Mouse (Mus musculus): ENCODE measurements around the gene Htt.

Htt gene

DNA sequence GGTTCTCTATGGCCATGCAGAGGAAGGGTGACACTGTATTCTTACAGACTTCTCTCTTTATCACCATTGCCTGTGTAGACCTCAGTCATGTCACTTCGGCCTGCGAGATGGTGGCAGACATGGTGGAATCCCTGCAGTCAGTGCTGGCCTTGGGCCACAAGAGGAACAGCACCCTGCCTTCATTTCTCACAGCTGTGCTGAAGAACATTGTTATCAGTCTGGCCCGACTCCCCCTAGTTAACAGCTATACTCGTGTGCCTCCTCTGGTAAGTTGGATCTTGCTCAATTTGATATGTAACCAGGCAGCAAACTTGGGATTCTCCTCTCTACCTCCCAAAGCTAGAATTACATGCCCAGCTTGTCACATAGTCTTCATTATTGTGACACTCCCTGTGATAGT is 127.7 kb downstream of the Htt start:
- DNase-seq (ENCODE audit: low read depth, low spot score): no peak

DNA sequence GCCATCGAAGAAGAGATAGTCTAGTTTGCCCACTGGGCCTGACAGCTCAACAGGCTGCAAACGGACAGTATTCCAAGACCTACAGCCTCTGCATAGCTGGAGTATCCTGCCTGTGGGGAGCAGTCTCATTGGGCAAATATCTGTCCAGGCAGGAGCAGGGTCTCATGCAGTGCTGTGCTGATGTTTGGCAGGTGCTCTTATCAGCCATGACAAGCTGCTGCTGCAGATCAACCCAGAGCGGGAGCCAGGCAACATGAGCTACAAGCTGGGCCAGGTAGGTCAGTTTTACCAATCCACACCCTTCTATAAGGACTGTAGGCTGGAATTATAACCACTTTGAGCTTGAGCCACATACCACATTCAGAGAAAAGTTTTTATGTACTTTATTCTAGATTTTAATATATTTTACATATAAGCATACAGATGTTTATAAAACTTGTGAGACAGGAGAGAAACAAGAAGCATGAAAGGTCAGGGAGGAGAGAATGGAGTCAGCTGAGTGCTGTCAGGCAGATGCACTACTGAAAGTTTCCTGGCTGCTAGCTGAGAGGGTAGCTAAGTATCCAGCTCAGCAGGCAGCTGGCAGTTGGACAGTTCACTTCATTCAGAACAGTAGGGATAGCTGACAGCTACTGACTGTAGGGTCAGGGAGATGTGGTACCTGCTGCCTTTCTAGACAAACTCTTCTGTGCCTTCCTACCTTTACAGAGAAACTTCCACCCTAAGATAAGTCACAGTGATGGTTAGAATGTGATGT is 135.3 kb downstream of the Htt start:
- no peak for DNase-seq (ENCODE audit: low read depth, low spot score)

DNA sequence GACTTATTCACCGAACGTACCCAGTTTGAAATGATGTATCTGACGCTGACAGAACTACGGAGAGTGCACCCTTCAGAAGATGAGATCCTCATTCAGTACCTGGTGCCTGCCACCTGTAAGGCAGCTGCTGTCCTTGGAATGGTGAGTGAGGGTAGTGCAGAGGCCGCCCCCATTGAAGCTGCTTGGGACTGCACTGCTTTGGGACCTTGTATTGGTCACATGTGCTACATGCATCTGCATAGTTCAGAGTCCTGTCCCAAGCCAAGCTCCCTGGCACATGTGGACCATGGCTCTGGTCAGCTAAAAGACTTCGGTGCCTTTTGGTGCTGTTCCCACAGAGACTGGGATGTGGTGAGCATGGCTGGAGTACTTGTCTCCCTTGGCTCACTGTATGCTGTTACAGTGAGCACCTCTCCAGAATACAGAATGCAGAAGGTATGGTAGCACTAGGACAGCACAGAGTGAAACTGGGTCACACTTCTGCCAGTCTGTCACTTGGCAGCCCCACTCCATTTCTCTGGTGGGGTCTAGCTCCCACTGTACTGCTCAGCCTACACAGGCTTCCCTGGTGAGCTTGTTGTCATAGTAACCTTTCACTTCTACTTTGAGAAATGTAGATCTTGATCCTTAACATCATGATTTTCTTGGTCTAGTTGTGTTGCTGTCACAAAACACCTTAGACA is 138.4 kb downstream of the Htt start:
- no peak for DNase-seq (ENCODE audit: low read depth, low spot score)

DNA sequence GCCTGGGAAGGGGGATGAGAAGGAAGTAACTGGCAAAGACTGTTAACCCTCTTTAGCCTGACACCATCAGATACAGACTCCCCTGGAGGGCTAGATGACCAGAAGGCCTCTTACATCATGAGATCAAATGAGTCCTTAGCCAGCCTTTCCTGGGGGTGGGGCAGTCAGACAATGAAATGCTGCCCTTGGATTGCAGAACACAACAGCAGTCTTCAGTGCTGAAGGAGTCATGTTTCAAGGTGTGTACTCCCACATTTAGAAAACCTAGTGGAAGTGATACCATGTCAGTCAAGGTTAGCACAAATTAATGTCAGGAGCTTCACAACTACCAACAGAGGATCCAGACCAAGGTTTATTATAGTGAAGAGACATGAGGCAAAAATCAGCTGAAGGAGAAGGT is 140.8 kb downstream of the Htt start:
- no peak for DNase-seq (ENCODE audit: low read depth, low spot score)

DNA sequence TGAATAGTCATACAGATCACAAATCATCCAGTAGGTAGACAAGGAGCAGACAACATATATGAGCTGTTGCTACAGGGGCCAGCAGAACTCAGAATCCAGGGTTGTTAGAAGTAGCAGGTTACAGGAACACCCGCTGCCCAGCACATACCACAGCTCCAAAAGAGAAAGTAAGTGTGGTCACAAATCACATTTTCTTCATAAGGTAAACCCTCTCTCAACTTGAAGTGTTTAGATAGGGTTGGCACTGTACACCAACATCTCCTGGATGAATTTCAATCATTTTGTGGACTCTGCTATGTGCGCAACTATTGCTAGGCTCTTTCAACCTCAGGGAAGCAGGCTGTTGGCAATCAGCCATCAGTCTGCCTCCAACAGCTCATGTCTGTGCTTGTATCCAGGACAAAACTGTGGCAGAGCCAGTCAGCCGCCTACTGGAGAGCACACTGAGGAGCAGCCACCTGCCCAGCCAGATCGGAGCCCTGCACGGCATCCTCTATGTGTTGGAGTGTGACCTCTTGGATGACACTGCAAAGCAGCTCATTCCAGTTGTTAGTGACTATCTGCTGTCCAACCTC is 141.4 kb downstream of the Htt start:
- DNase-seq (ENCODE audit: low read depth, low spot score): peak; percentile 29

DNA sequence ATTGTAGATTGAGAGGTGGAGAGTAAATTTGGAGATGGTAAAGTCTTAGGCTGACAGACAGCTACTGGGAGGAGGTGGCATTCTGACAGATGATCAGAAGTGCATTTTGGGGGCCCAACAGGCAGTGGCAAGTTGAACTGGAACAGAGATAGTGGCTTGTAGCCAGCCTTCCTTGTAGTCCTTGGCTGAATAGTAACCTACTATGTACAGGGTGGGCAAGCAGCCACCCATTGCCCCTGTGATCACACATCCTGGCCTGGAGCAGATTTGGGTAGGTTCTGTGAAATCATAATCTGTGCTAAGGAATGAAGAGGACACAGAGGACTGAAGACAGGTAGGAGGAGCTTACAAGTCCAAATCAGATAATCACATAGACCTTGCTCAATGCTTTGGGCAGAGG is 142.9 kb downstream of the Htt start:
- DNase-seq (ENCODE audit: low read depth, low spot score): no peak

DNA sequence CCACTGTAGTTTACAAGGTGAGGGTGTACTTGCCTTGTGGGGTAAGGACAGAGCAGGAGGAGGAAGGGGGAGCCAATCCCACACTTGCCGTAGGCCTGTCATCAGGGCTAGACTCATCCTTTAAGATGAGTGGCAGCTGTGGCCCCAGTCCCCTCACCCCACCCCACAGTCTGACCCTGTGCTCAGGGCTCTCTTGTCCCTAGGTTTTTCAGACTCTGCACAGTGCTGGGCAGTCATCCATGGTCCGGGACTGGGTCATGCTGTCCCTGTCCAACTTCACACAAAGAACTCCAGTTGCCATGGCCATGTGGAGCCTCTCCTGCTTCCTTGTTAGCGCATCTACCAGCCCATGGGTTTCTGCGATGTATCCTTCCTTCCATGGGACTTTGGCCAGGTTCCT is 145.7 kb downstream of the Htt start:
- no peak for DNase-seq (ENCODE audit: low read depth, low spot score)

DNA sequence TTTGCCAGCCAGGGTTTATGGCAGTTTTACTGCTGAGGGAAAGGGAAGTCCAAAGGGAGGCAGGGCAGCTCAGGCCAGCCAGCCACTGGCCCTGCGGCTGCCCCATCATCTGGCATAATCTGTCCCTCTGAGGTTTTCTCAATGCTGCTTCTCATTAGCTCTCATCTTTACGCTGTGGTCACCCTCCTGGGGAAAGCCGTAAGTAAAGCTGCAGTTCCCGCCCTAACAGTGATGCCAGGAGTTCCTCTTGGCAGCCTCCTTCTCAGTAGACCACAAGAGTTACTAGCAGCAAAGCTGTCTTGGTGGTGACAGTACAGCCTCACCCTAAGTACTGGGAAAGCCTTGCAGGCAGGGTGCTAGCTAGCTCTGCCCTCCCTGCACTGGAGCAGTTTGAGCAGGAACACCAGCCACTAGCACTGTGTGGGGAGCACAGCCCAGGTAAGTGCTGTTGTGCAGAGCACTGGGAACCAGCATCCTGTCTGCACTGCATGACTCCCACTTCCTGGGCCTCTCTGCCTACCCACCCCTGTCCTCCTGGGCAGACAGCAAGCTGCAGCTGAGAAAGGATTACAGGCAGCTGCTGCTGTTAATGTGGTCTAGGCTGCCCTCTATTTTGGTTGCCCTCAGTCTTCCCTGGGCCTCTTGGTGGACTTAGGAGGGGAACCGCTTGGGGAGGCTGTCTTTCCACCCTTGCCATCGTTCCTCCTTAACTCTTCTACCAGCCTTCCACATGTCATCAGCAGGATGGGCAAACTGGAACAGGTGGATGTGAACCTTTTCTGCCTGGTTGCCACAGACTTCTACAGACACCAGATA is 146.6 kb downstream of the Htt start, which contains the start of gene Msantd1:
Msantd1 (plus strand) TSS at position 103 of the 816 bp plus-strand sequence.
- DNase-seq (ENCODE audit: low read depth, low spot score): no peak

DNA sequence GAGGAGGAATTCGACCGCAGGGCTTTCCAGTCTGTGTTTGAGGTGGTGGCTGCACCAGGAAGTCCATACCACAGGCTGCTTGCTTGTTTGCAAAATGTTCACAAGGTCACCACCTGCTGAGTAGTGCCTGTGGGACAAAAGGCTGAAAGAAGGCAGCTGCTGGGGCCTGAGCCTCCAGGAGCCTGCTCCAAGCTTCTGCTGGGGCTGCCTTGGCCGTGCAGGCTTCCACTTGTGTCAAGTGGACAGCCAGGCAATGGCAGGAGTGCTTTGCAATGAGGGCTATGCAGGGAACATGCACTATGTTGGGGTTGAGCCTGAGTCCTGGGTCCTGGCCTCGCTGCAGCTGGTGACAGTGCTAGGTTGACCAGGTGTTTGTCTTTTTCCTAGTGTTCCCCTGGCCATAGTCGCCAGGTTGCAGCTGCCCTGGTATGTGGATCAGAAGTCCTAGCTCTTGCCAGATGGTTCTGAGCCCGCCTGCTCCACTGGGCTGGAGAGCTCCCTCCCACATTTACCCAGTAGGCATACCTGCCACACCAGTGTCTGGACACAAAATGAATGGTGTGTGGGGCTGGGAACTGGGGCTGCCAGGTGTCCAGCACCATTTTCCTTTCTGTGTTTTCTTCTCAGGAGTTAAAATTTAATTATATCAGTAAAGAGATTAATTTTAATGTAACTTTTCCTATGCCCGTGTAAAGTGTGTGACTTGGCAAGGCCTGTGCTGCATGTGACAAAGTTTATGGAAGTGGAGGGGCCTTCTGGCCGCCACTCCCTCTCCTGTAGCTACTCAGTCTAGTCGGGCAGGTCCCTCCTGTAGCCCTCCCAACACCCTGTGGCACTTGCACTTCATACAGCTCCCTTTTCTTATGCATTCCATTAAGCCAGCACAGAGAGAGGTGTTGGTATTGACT is 147.4 kb downstream of the Htt start:
- DNase-seq (ENCODE audit: low read depth, low spot score): no peak

DNA sequence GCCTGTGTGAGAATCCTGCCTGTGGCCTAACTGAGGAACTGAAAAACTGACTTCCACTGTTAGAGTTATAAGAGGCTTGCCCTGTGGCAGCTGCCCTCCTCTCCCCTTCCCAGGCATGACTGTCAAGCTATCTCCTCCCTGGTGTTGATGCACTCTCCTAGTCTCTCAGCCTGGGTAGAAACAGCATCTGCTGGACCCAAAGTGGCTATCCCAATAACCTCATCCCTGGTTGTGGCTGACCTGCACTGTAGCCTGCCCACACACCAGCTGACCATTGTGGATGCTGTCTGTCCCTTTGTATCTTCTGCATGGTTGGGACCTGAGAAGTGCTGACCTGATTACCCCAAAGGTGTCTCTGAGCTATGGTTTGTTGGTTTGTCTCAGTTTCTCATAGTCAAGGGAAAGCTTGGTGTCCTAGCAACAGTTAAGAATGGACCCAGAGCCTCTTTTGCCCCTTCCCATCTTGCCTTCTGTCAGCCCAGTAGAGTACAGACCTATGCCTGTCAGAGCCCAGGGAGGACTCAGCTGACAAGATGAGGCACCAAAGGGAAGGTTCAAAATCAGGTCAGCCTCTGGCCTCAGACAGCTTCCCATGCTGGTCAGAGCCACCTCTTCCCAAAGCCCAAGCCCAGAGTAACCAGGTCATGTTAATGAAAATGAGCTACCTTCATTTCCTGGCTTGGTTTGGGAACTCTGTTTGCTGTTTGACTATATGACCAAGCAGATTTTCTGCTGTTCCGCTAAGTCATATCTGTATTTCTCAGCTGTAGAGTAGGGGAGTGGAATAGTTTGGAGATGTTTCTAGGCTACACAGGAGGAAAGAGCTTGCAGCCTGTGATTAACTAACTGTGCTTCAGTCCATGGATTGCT is 148.3 kb downstream of the Htt start:
- no peak for DNase-seq (ENCODE audit: low read depth, low spot score)

DNA sequence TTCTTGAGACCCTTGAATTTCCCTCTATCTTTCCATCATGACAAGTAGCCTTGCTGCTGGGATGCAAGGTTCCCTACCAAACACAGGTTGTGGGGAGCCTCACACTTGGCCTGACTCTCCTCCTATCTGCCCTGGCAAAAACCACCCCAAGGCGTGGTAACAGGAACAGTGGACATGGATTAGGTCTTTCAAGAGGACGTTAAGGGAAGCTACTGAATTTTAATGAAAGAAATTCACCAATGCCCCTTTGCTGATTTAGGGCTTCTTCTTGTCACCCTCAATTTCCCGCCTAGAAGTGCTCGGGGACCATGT is 148.9 kb downstream of the Htt start:
- DNase-seq (ENCODE audit: low read depth, low spot score): no peak

DNA sequence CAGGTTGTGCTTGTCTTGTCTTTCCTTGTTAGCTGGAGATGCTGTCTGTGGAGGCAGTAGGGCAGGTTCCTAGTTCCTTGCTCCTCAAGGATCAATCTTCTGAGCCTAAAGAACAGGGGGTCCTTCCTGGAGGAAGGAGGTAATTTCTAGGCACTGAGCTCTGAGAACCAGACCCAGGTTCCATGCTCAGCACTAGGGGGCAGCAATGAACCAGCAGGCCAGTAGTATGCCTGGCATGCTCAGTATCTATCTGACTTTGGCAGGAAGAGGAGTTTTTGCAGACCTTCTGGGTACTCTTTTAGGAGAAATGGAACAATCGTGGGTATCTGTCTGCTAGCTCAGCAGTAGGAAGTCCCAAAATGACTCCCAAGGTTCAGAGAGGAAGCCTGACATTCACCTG is 154.3 kb downstream of the Htt start:
- peak; percentile 68 for DNase-seq (ENCODE audit: low read depth, low spot score)

DNA sequence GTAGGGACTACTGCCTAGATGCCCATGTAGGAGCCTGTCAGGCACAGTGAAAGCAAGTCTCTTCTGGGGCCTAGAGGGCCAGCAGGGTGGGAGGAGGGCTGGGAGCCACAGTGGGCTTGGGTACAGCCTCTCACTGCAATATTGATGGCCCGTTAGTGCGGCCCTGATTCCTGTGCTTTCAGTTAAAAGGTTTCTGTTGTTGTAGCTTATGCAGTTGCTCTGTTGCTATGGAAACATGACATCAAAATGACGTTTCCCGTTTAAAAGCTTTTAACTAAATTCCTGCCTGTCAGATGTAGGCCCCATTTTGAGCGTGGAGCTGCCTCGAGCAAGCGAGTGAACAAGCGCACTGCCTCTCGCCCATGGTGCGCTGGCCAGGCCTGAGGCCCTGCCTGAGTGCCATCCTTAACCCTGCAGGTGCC is 155.7 kb downstream of the Htt start:
- peak; percentile 64 for DNase-seq (ENCODE audit: low read depth, low spot score)

DNA sequence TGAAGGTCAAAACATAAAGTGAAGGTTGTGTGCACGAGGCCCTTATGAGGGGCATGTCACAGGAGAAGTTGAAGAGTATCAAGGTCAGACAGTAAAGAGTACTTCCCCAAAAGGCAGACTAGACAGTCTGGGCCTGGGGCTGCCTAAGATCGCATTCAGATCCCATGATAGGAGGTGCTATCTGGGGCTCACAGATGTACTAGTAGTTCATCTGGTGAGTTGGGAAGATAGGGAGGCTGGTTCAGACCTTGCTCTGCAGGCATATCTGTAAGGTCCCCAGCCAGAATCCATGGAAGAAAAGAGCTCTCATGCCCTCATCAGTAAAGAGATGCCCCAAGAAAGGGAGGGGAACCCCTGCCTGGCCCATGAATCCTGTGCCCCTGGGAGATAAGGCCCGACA is 157.2 kb downstream of the Htt start:
- DNase-seq (ENCODE audit: low read depth, low spot score): no peak

DNA sequence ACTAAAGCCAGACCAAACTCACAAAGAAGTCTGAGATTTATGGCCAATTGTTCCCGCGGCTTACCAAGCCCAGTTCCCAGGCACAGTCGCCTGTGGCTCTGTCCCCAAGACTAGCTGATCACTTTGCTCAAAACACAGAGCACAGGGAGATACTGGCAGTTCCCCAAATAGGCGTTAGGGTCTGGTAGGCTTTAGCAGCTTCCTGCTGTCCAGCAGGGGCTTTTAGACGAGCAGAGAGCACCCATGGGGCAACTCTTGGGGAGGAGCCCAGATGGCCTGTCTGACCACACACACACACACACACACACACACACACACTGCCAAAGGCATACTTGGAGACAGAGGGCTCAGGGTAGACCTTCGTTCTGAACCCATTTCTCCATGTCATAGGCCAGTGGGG is 161.0 kb downstream of the Htt start:
- DNase-seq (ENCODE audit: low read depth, low spot score): no peak

DNA sequence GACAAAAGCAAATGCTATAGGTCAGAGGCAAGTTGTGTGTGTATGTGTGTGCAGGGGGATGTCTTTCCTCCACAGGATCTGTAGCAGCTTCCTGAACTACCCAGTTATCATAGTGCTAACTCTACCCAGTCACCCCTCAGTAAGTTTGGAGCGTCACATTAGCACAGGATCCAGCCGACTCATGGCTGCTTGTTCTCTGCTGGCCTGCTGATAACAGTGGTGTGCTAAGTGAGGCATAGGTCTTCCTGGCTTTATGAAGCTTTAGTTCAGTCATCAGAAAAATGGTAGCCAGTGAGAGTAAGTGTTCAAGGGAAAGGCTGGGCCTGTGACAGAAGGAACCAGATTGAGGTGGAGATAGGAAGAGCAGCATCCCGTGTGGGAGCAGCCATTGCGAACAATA is 162.4 kb downstream of the Htt start:
- no peak for DNase-seq (ENCODE audit: low read depth, low spot score)

DNA sequence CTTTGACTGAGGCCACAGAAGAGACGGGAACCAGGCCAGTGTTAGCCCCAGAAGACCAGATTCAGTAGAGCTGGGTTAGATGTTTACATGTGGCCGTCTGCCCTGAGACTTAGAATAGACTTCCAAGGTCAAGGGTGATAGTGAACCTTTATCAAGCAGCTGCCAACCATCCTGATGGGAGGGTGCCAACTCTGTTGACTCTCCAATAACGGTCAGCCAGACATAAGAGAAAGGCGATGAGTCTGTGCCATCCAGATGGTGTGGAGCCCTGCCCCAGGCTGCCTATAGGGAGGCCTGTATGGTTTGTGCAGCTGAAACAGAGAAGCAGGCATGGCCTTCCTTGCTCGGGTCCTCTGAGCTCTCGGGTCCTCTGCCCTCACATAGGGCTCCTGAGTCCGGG is 163.0 kb downstream of the Htt start:
- DNase-seq (ENCODE audit: low read depth, low spot score): no peak

DNA sequence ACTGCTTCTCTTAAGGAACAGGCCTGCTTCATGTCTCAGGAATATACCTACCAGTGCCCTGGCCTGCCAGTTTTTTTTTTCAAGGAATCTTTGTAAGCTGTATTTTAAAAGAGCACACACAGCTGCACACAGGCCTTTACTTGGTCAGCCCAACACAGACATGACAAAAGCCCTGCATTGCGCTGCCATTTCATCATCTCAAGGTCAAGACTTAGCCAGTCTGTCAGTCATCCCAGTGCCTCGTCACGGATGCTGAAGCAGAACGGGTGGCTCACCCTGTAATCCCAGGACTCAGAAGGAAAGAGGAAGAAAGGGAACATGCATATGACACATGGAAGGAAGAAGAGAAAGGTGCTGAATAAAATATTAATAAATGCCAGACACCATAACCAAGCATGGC is 166.1 kb downstream of the Htt start:
- no peak for DNase-seq (ENCODE audit: low read depth, low spot score)

DNA sequence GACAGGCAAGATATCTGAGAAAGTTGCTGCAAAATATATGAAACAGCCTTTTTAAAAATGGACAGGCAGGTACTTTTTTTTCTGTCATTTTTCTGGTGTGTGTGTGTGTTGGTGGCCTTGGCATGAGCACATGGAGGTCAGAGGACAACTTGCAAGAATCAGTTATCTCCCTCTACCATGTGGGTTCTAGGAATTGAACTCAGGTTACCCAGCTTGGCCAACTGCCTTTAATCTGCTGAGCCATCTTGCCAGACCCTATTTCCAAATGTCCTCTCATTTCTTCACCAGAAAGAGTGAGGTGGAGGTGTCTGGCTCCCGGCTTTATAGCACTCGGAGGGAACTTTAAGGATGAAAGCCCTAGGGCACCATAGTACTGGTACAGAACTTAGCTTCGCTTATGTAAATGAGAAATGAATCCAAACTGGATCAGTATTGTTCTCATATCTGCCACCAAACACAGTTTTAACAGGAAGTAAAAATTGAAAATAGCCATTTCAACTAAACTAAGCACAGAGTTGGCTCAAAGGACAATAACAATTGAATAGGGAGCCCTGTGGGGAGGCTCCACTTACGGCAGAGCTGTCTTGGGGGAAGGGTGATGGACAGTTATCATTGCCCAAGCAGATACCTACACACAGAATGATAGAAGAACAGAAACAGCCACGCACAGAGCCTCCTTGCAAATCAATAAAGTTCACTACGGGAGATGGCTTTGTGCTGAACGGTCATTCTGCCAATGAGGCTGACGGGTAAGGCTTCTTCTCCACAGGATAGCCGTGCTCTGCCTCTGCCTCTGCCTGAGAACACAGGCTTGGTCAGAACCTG is 168.8 kb downstream of the Htt start:
- no peak for DNase-seq (ENCODE audit: low read depth, low spot score)

All from telencephalon, adult 2 months (tissue).